Mouse (Mus musculus) heart, embryonic 12.5 days (tissue): ENCODE measurements around the gene 1110008L16Rik. TPM values are rescaled to one million over a fixed set of nuclear protein-coding genes. Genes with fewer than 3 reads are reported as not detected.
A peak's percentile ranks its signal among the peaks of the same experiment; 100 is the strongest.
"Not testable (repeated sequence)": the region's sequence is repeated elsewhere in the genome, so short reads cannot be mapped to it uniquely, and the experiment has no call there.

ENCODE experiments used
- ATAC-seq: fragments of 200-750 bp; cut with Nextera tagmentation; 2 replicates; pipeline ENCODE4 v1.8.0; 2017; ENCODE audit warnings: moderate TSS enrichment, moderate library complexity; ENCODE audit not compliant: insufficient number of reproducible peaks, low FRiP score
- H3K27ac ChIP-seq: fragments of 300-500 bp; sonication (generic); 2 replicates; pipeline ENCODE4 v1.5.1; 2016; ENCODE audit warnings: mild to moderate bottlenecking, moderate library complexity; ENCODE audit not compliant: poor library complexity, severe bottlenecking
- H3K27me3 ChIP-seq: fragments of 300-500 bp; sonication (generic); replicated peaks from 2 replicates; pipeline ENCODE4 v1.6.1; 2016; ENCODE audit warnings: mild to moderate bottlenecking, moderate library complexity
- H3K36me3 ChIP-seq: fragments of 300-500 bp; sonication (generic); 2 replicates; pipeline ENCODE4 v1.6.1; 2016; ENCODE audit warnings: mild to moderate bottlenecking, moderate library complexity
- H3K4me1 ChIP-seq: fragments of 300-500 bp; sonication (generic); replicated peaks from 2 replicates; pipeline ENCODE4 v1.6.1; 2016; ENCODE audit warnings: mild to moderate bottlenecking
- H3K4me2 ChIP-seq: fragments of 300-500 bp; sonication (generic); 2 replicates; pipeline ENCODE4 v1.6.1; 2016; ENCODE audit warnings: mild to moderate bottlenecking, moderate library complexity
- H3K4me3 ChIP-seq: fragments of 300-500 bp; sonication (generic); 2 replicates; pipeline ENCODE4 v1.5.1; 2016; ENCODE audit warnings: mild to moderate bottlenecking
- H3K9ac ChIP-seq: fragments of 300-500 bp; sonication (generic); 2 replicates; pipeline ENCODE4 v1.6.1; 2016; ENCODE audit warnings: mild to moderate bottlenecking, moderate library complexity
- H3K9me3 ChIP-seq: fragments of 300-500 bp; sonication (generic); replicated peaks from 2 replicates; pipeline ENCODE4 v1.6.1; 2016; ENCODE audit warnings: mild to moderate bottlenecking, moderate library complexity
- WGBS: fragments of 180-500 bp; shearing (Covaris S2); methylation state at CpG from one replicate; pipeline ENCODE4 v1.1.7; 2016; 5-methylcytosine and 5-hydroxymethylcytosine counted together
- polyA plus RNA-seq: library from polyadenylated mRNA; unstranded; fragments of >200 nt; fragmentation: Nextera tagmentation; extraction: Ambion mirVana; gene quantifications from 2 replicates; pipeline ENCODE4 v1.2.1, GENCODE M21; 2016

The 1110008L16Rik gene
- polyA plus RNA-seq, 1 experiment from 2014 or later = 12.2 TPM

- peaks cover 18% of the 10 kb centered on the region for H3K36me3 ChIP-seq
- no peak overlapping the region for H3K4me2 ChIP-seq
- WGBS = 92% methylated on average over 9 of the region's 9 CpGs
- H3K27me3 ChIP-seq = no peaks in the 10 kb centered on the region
- H3K4me1 ChIP-seq = no peaks in the 10 kb centered on the region; the same call in 1 of the 2 replicates
- no peak overlapping the region for H3K9ac ChIP-seq
- H3K9me3 ChIP-seq = no peaks in the 10 kb centered on the region
- H3K27ac ChIP-seq = no peak overlapping the region
- no peak overlapping the region for H3K4me3 ChIP-seq
- no peak for ATAC-seq
Measured at GRCm38 (mm10) chr12:55308731-55309130, 9.4 kb downstream of the 1110008L16Rik start.

GRCm38 (mm10) chr12:55309501-55309900, 10.1 kb downstream of the 1110008L16Rik start:
- no peaks in the 10 kb centered on the region for H3K9me3 ChIP-seq
- H3K27me3 ChIP-seq = no peaks in the 10 kb centered on the region
- H3K4me1 ChIP-seq = no peaks in the 10 kb centered on the region
- ATAC-seq = no peak
- H3K27ac ChIP-seq = no peak overlapping the region
- whole genome bisulfite sequencing = 74% methylated on average over 8 of the region's 8 CpGs
- H3K4me3 ChIP-seq = no peak overlapping the region
- no peak overlapping the region for H3K9ac ChIP-seq
- H3K4me2 ChIP-seq = no peak overlapping the region
- peaks cover 21% of the 10 kb centered on the region for H3K36me3 ChIP-seq

- WGBS = 82% methylated on average over 7 of the region's 7 CpGs
- H3K36me3 ChIP-seq = peaks cover 21% of the 10 kb centered on the region; the same call in 1 of the 2 replicates
- H3K9ac ChIP-seq = no peak overlapping the region
- H3K4me1 ChIP-seq = no peaks in the 10 kb centered on the region
- H3K27ac ChIP-seq = no peak overlapping the region
- H3K27me3 ChIP-seq = no peaks in the 10 kb centered on the region
- H3K4me2 ChIP-seq = no peak overlapping the region
- no peak for ATAC-seq
- no peak overlapping the region for H3K4me3 ChIP-seq
- no peaks in the 10 kb centered on the region for H3K9me3 ChIP-seq
Measured at GRCm38 (mm10) chr12:55311841-55312240, 12.5 kb downstream of the 1110008L16Rik start.

- no peak overlapping the region for H3K27ac ChIP-seq
- 85% methylated on average over 5 of the region's 5 CpGs for WGBS
Measured at GRCm38 (mm10) chr12:55313901-55314300, 14.5 kb downstream of the 1110008L16Rik start.

GRCm38 (mm10) chr12:55315192-55315591, 15.8 kb downstream of the 1110008L16Rik start:
- Histone ChIP-seq H3K4me3 (no peak overlapping the region), H3K4me1 (no peaks in the 10 kb centered on the region), H3K36me3 (peaks cover 21% of the 10 kb centered on the region), H3K9ac (no peak overlapping the region), H3K4me2 (no peak overlapping the region), H3K27ac (no peak overlapping the region), H3K27me3 (no peaks in the 10 kb centered on the region), H3K9me3 (no peaks in the 10 kb centered on the region)
- ATAC-seq = no peak
- 37% methylated on average over 5 of the region's 5 CpGs for WGBS

More at GRCm38 (mm10) chr12:55313901-55314300, 14.5 kb downstream of the 1110008L16Rik start:
- Histone ChIP-seq H3K4me1 (no peaks in the 10 kb centered on the region), H3K9ac (no peak overlapping the region), H3K36me3 (peaks cover 27% of the 10 kb centered on the region), H3K4me2 (no peak overlapping the region), H3K27me3 (no peaks in the 10 kb centered on the region), H3K4me3 (no peak overlapping the region), H3K9me3 (no peaks in the 10 kb centered on the region)
- ATAC-seq = no peak

GRCm38 (mm10) chr12:55321642-55322291, 22.4 kb downstream of the 1110008L16Rik start:
- no peaks in the 10 kb centered on the region for H3K9me3 ChIP-seq
- H3K4me2 ChIP-seq = no peak overlapping the region
- H3K27ac ChIP-seq = no peak overlapping the region
- 86% methylated on average over 18 of the region's 18 CpGs for WGBS
- H3K27me3 ChIP-seq = no peaks in the 10 kb centered on the region
- H3K4me3 ChIP-seq = no peak overlapping the region
- no peak overlapping the region for H3K9ac ChIP-seq
- no peak for ATAC-seq
- no peaks in the 10 kb centered on the region for H3K4me1 ChIP-seq
- H3K36me3 ChIP-seq = peaks cover 6% of the 10 kb centered on the region

GRCm38 (mm10) chr12:55325702-55326101, 26.3 kb downstream of the 1110008L16Rik start:
- Histone ChIP-seq H3K9ac (no peak overlapping the region), H3K27ac (no peak overlapping the region), H3K4me2 (no peak overlapping the region), H3K4me1 (no peaks in the 10 kb centered on the region), H3K9me3 (no peaks in the 10 kb centered on the region), H3K36me3 (peaks cover 10% of the 10 kb centered on the region), H3K27me3 (no peaks in the 10 kb centered on the region), H3K4me3 (no peak overlapping the region)
- ATAC-seq = no peak
- 85% methylated on average over 7 of the region's 7 CpGs for WGBS

- Histone ChIP-seq H3K9ac (no peak overlapping the region), H3K9me3 (no peaks in the 10 kb centered on the region), H3K4me2 (no peak overlapping the region), H3K4me3 (no peak overlapping the region), H3K27ac (no peak overlapping the region), H3K27me3 (no peaks in the 10 kb centered on the region), H3K4me1 (no peaks in the 10 kb centered on the region), H3K36me3 (peaks cover 13% of the 10 kb centered on the region)
- 73% methylated on average over 4 of the region's 4 CpGs for WGBS
- no peak for ATAC-seq
Measured at GRCm38 (mm10) chr12:55328784-55329183, 29.4 kb downstream of the 1110008L16Rik start.

- Histone ChIP-seq H3K36me3 (peaks cover 14% of the 10 kb centered on the region), H3K4me3 (no peak overlapping the region), H3K9me3 (no peaks in the 10 kb centered on the region), H3K9ac (no peak overlapping the region), H3K4me1 (no peaks in the 10 kb centered on the region), H3K27ac (no peak overlapping the region), H3K4me2 (no peak overlapping the region), H3K27me3 (no peaks in the 10 kb centered on the region)
- no peak for ATAC-seq
- WGBS = 71% methylated on average over 7 of the region's 7 CpGs
Measured at GRCm38 (mm10) chr12:55329351-55329750, 30.0 kb downstream of the 1110008L16Rik start.

GRCm38 (mm10) chr12:55333662-55334061, 34.3 kb downstream of the 1110008L16Rik start:
- Histone ChIP-seq H3K4me2 (no peak overlapping the region), H3K4me1 (no peaks in the 10 kb centered on the region), H3K9me3 (no peaks in the 10 kb centered on the region), H3K9ac (no peak overlapping the region), H3K36me3 (peaks cover 12% of the 10 kb centered on the region), H3K27me3 (no peaks in the 10 kb centered on the region), H3K27ac (no peak overlapping the region), H3K4me3 (no peak overlapping the region)
- 86% methylated on average over 7 of the region's 7 CpGs for WGBS
- ATAC-seq = no peak

GRCm38 (mm10) chr12:55338490-55338889, 39.1 kb downstream of the 1110008L16Rik start:
- H3K9me3 ChIP-seq, H3K4me2 ChIP-seq, H3K4me3 ChIP-seq, H3K27ac ChIP-seq, ATAC-seq, H3K27me3 ChIP-seq, H3K9ac ChIP-seq, H3K36me3 ChIP-seq, H3K4me1 ChIP-seq: not testable (repeated sequence)
- 89% methylated on average over 1 of the region's 2 CpGs for WGBS

- Histone ChIP-seq H3K27ac (peak overlapping the region; percentile 74), H3K4me1 (peaks cover 13% of the 10 kb centered on the region)
- H3K9ac ChIP-seq, H3K9me3 ChIP-seq, H3K36me3 ChIP-seq, H3K4me2 ChIP-seq, ATAC-seq, H3K27me3 ChIP-seq, H3K4me3 ChIP-seq: not testable (repeated sequence)
- WGBS = 13% methylated on average over 1 of the region's 1 CpGs
Measured at GRCm38 (mm10) chr12:55343045-55343444, 43.7 kb downstream of the 1110008L16Rik start.
